Mouse (Mus musculus): ENCODE measurements around the gene Ndel1.
"Not testable (repeated sequence)": the region's sequence is repeated elsewhere in the genome, so short reads cannot be mapped to it uniquely, and the experiment has no call there.

Gene Ndel1

DNA sequence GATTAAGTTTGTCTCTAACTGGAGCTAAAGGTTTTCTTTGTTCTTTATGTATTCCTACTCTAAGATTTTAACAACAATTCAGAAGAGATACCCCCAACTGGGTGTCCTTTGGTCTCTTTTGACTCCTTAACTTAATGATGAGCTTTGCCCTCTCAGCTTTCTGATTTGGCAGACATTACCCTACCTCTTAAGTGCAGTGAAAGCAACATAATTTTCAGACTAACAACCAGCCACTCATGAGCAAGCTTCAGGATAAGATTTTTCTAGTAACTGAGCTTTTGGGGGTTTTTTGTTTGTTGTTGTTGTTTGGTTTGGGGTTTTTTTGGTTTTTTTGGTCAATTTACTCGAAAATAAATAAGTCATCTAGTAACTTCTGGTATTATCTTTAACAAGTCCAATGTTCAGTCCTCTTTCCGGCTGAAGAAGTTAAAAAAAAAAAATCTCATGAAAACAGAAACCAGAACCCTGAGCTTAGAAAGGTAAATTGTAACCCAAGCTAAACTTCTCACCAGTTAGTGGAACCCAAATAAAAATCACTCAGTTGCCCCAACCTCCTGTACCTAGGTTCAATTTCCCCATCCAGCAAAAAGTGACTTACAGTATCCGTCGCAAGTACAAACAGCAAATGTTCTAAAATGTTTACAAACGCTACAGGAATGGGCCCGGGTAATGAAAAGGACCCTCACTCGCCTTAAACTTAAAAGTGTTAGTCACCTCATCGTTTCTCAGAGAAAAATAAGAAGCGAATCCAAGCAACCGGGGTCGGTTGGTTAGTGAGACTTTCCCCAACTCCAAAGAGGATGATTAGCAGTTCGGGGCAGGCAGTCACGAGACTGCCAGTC, 19.8 kb downstream of the Ndel1 start:
- DNase-seq (ENCODE audit: low spot score), result no peak

DNA sequence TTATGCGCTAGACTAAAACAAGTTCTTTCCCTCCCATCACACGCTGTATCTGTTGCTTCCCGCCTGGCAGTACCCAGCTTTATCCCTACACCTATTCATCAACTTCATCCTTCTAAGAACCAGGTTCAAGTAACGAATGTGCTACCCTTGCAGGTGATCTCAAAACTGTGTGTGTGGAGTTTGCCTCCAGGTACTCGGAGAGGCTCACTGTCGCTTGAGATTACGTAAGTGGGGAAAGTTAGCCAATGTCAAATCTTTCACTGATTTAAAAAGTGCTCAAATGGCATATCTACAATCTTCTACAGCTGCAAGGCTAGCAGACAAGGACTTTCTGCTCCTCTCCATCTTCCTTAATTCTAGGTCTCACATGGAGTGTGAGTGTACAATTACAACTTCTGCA, 20.8 kb downstream of the Ndel1 start:
- no peak for DNase-seq (ENCODE audit: low spot score)

DNA sequence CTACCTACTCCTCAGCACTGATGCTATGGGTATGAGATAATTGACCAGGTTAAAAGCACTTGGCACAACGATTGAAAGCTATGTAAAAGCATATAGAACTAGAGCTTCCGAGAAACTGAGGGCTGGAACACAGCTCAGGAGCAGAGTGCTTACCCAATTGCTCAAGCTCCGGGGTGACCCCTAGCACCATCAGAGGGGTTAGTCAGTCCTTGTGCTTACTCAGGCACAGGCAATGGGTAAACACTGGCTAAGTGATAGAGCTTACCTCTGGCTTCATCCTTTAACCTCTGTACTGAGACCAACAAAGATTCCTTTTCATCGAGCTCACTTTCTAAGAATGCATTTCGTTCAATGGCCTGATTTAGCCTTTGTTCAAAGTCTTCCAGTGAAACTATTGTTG, 32.1 kb downstream of the Ndel1 start:
- no peak for DNase-seq (ENCODE audit: low spot score)

DNA sequence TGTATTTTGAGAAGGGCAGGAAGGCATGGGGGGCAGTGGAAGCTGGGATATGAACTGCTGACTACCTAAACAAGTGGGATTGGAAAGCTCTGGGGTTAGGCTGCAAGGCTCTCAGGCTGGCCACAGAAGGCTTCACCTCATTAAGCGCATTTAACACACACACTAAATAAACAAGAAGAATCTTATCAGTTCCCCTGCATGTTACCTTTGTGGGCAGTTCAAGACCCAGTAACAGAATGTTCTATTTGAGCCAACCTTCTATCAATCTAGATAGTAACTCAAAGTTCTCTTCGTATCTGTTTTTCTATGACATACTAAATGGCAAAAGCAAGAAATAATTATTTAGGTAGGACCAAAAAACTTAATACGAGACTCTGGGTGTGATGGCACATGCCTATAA, 36.6 kb downstream of the Ndel1 start:
- DNase-seq (ENCODE audit: low spot score), result no peak

DNA sequence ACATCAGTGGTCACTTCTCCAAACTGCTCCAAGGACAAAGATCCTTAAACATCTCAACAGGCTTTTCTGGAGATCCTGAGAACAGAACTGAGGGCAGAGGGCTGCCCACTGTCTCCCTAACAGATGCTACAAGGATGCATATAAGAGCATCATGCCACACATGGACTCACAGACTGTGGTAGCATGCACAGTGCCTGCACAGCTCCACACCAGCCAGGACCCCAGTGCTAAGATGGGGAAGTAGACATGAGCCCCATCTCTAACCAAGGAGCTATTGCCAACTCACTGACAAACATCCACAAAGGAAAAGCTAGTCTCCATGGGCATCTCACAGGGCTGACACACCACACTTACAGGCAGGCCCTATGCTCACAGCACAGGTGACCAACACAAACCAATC, 38.1 kb downstream of the Ndel1 start:
- no peak for DNase-seq (ENCODE audit: low spot score)

DNA sequence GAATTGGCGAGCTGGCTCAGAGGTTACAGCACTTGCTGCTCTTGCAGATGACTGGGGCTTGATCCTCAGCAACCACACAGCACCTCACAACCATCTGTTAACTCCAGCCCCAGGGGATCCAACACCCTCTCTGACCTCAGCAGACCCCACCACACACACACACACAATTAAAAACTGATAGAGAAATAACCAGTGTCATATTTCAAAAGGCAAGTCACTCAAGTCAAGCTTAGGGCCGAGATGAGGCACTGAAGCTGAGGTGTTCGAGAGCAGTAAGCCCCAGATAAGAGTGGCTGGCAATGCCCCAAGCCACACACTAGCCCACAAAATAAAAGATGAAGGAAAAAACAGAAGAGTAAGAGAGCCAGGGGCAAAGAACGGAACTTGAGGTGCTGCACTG, 38.9 kb downstream of the Ndel1 start:
- DNase-seq (ENCODE audit: low spot score), result no peak

DNA sequence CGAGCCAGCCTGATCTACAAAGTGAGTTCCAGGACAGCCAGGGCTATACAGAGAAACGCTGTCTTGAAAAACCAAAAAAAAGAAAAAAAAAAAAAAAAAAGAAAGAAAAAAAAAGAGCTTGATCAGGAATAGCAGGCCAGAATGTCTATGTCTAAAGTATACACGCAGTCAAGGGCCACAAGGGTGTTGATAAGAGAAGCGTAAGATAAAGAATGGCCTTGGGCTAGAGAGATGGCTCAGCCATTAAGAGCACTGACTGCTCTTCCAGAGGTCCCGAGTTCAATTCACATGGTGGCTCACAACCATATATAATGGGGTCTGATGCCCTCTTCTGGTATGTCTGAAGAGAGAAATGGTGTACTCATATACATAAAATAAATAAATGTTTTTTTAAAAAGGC, 40.1 kb downstream of the Ndel1 start:
- DNase-seq (ENCODE audit: low spot score), result not testable (repeated sequence)

DNA sequence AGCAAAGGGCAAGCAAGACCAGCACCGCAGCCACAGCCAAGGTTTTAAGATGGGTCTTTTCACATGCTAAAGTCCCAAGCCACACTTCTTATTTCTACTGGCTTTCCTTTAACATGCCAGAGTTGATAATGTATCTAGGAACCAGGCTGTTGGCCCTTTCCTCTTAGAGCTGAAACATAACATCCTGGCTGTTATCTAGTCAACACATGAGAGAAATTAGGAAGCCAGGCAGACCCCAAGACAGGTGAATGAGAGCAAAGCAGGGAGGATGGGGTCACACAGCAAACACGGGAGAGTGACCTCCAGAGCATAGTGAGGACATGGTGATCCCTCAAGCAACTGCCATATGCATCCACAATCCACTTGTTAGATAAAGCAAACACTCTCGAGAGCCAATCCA, 44.9 kb downstream of the Ndel1 start:
- DNase-seq (ENCODE audit: low spot score), result no peak

DNA sequence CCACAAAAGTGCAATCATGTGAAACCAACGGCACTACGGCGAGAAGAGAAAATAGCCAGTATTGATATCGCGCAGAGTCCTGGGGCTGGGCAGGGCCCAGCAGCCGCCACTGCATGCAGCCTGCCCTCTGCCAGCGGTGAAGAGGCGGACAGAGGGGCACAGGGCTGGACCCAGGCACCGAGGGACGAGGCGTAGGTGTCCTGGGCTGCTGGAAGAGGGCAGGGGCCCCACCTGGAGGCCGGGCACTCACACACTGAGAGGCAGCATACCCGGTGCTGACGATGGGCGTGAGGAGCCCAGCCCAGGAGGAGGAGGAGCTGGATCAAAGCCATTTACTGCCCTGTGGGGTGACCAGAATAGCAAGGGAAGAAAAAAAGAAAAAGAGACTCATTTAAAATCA, 49.3 kb downstream of the Ndel1 start:
- no peak for DNase-seq (ENCODE audit: low spot score)

DNA sequence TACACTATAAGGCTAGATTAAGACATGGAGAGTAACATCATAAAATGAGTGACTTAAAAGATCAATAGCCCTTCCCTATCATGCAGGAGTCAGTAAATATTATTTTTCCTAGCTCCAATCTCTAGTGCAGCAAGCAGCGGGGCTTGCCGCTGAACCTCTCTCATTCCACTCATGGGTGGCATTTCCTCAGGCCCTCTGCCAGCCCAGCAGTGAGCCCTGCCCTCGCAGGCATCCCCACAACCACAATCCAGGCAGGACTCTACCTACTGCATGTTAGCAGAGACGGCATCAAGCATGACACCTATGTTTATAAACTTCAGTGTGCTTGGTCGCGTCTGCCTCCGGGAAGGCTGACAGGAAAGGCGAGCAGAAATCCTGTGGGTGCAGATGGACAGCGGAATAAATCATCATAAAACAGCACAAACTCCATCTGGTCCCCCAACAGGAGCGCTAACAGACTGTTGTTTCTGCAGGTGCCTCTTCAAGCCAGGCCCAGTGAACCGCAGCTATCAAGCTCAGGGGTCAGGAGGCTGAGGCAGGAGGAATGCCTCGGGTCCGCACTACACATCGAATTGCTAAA, 52.3 kb downstream of the Ndel1 start:
- no peak for DNase-seq (ENCODE audit: low spot score)

DNA sequence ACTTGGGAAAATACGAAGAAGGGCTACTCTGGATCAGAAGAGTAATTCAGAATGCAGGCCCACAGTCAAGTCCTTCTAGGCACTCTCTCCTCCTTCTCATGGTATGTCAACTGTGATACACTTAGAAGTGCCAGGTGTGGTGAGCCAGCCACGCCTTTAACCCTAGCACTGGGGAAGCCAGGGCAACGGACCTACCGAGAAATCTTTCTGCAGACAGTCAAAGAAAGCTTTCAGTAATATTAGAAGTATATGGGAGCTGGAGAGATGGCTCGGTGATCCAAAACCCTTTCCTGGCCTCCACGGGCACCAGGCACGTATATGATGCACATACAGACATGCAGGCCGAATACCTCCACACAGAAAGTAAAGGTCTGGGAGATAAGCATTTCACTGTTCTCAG, 53.2 kb downstream of the Ndel1 start:
- no peak for DNase-seq (ENCODE audit: low spot score)

DNA sequence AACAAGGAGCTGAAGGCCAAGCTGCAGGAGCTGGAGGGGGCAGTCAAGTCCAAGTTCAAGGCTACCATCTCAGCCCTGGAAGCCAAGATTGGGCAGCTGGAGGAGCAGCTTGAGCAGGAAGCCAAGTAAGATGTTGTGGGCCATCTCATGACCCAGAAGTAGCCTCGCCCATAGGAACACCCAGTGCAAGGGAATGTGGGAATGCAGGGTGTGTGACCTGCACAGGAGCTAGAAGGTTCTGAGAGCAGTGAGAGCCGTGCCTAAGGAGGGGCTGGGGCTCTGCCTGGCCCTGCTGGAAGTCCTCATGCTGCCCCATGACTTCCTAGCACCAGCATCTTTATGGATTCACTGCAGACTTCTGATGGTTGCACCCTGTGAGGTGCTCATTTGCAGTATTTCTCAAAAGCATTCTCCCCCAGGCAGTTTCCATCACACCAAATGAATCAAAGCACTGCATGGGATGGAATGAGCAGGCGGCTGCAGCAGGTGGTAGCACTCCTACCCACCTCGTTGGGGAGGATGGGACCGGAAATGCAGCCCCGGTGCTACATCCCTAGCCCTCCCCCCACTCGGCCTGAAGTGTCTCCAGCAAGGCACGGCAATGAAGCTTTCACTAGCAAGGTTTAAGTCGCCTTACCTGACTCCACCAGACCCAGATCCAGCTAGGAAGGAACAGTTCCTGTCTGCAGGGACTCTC, 59.6 kb downstream of the Ndel1 start:
- no peak for DNase-seq (ENCODE audit: low spot score)

DNA sequence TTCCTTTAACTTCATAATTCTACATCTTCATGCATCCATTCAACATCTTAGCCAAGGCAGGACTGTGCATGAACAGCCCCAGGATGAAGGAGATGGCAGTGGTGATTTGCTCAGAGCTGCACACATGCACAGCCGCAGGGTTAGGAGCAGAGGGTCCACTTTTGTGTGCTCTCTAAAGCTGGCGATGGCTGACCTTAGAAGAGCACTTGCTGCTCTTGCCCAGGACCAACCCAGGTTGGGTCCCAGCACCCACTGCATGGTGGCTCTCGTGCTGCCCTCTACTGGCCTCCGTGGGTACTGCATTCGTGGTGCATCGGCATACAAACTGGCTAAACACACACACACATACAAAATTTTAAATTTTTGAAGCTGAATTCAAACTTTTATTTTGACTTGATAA, 63.9 kb downstream of the Ndel1 start:
- peak; percentile 82 for DNase-seq (ENCODE audit: low spot score)

DNA sequence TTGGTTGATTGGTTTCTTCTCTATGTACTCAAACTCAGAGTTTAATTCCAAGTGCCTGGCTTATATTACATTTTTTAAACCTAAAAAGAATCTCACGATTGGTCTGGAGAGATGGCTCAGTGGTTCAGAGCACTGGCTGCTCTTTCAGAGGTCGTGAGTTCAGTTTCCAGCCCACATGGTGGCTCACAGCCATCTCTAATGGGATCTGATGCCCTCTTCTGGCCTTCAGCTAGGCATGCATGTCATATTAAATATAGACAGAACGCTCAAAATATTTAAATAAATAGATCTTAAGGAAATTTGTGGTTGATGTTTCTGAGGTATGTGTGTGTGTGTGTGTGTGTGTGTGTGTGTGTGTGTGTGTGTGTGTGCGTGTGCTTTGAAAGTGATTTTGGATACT, 66.5 kb downstream of the Ndel1 start:
- peak; percentile 18 for DNase-seq (ENCODE audit: low spot score)

DNA sequence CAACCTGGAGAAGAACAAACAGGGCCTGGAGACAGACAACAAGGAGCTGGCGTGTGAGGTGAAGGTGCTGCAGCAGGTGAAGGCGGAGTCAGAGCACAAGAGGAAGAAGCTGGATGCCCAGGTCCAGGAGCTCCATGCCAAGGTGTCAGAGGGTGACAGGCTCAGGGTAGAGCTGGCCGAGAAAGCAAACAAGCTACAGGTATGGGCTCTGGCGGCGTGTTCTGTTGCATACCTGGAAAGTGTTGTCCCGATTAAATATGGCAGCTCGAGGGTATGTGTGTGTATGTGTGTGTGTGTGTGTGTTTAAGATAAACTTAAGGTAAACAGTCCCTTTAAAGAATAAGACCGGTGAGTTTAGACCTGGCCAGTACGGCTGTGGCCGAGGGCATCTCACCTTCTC, 73.4 kb downstream of the Ndel1 start:
- no peak for DNase-seq (ENCODE audit: low spot score)

DNA sequence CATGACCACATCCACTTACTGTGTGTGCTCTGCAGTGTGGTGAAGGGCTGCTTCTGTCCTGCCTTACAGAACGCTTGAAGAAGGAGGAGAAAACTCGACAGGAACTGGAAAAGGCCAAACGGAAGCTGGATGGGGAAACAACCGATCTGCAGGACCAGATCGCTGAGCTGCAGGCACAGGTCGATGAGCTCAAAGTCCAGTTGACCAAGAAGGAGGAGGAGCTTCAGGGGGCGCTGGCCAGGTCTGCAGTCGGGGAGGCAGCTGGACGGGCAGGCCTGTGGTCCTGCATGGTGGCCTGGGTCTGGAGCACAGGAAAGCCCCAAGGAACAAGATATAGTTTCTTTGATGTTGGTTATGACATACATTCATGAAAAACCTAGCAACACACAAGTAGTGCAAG, 79.9 kb downstream of the Ndel1 start:
- DNase-seq (ENCODE audit: low spot score), result no peak

DNA sequence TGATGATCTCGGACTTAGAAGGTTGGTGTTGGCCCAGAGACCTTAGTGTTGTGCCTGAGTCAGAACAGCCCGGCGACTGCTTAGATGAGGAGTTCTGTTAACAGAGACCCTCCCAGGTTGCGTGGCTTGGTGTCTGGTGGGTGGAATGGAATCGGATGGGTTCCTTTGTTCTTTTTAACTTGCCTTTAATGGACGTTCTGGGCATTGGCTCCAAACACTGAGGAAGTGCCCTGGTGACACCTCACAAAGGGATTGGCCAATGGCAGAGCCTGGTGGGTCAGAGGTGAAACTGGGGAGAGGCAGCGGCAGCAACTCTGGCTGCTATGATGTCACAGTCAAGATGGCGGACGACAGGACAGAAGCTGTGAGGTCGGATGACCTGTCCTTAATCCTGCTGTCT, 80.9 kb downstream of the Ndel1 start:
- DNase-seq (ENCODE audit: low spot score), result no peak

DNA sequence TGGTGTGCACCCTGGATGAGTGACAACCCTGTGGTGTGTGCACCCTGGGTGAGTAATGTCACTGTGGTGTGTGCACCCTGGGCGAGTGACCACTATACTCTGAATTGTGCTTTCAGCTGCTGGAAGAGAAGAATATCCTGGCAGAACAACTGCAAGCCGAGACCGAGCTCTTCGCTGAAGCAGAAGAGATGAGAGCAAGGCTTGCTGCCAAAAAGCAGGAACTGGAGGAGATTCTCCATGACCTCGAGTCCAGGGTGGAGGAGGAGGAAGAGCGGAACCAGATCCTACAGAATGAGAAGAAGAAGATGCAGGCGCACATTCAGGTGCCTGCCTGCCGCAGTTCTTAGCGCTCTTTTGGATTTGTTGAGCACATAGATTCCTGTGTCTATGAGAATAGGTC, 84.4 kb downstream of the Ndel1 start:
- DNase-seq (ENCODE audit: low spot score), result no peak

DNA sequence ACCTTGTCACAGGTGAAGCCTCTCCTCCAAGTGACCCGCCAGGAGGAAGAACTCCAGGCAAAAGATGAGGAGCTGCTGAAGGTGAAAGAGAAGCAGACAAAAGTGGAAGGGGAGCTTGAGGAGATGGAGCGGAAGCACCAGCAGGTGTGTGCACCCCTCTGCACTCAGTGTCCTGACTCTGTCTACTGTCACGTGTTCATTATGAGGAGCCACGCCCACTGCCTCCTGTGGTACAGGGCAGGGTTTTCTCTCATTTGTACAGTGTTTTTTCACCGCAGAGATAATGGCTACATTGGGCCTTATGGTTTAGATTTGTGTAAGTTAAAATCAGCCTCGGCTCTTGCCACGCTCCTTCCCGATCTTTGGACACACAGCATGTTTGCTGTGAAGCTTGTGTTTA, 85.8 kb downstream of the Ndel1 start:
- DNase-seq (ENCODE audit: low spot score), result no peak

DNA sequence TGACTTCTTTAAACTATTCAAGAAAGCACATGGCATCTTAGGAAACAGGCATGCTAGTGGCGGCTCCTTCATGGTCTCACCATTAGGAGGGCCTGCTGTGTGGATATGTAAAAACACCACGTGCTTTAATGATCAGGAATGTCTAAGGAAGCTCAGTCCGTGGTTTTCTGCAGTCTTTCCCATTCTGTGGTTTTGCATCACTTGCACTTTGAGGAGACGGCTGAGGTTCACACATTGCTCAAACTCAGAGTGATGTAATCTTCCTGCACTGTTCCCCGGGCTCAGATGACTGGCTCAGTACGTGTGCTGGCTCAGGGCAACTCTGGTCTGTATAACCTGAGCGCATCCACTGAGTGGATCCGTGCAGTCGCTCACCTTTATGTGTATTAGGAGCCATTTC, 89.3 kb downstream of the Ndel1 start:
- DNase-seq (ENCODE audit: low spot score), result no peak

DNA sequence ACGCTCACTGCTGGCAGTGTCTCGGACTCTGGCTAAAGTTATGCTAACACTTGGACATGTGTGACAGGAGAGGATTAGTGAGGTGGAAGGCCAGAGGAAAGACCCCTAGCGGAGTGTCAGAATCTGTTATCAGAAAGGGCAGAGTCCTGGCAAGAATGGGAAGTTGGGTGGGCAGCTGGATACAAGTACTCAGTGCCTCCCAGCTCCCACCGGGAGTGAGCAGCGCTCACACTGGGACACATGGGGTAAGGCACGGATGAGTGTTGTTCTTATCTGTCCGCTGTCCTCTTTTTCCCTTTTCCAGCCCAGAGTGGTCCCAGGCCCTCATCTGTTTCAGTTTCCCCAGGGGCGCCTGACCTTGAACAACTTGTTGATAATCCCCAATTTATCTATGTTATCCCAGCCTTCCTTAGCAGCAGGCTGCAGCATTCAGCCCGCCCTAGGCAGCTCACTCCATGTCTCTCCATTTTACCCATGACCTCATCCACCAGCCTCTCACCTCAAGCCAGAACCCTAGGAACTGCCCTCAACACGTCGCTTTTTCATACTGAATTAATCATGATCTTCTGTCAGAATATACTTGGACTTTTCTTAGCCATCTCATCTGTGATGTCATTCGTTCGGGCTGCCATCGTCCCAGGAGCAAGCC, 91.1 kb downstream of the Ndel1 start:
- no peak for DNase-seq (ENCODE audit: low spot score)

DNA sequence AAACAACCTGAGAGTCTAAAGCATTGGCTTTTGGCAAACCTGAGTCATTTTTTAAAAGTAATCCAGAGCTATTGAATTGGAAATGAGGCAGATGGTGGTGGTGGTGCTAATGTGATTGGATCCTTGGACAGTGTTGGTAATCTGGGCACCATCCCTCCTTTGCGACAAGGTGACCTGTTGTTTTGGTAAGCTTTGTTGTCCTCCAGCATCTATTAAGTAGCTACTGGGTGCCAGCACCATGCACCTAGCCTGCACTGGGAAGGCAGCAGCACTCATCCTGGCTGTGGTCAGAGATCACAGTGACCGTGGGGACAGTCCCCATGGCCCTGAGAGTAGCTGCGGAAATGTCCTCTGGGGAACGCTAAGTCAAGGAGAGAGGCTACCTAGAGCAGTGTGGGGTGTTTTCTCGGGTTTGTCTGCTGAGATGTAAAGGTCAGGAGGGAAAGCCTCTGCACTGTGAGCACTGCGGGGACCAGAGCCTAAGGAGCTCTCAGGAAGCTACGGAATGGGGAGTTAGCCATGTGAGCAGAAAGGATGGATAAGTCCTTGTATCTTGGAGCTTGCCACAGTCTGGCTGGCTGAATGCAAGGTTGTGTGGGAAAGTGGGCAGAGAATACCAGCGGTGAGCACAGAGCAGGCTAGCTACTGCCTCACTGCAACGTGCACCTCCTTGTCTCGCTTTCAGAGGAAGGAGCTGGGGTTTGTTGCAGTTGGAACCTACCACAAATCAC, 91.8 kb downstream of the Ndel1 start:
- no peak for DNase-seq (ENCODE audit: low spot score)

Data from embryo, embryonic 10.5 days (tissue).